Mouse (Mus musculus): ENCODE measurements around the gene Fhdc1. TPM values are rescaled to one million over a fixed set of nuclear protein-coding genes. Genes with fewer than 3 reads are reported as not detected.

Fhdc1 gene
- total RNA-seq, 1 experiment from 2014 or later: 0.38 TPM

DNA sequence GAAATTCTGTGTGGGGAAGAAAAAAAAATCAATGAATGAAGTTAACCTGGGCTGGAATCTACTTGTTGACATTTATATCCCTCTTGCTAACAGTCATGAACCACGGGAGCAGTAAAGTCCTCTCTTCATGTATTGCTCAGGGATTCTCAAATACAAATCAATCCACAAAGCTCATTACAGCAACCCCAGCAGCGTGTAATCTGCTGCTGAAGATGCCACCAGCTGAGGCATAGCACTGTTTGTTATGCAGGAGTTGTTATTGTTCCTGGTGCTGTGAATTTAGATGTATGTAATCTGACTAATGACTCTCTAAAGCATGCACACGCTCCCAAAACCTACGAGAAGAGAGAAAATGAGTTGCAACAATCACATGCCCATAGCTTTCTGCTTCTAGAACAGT is 82.3 kb downstream of the Fhdc1 start:
- ATAC-seq (replicated peaks; ENCODE audit: insufficient number of reproducible peaks, low FRiP score, low TSS enrichment, poor library complexity, severe bottlenecking): no peak

DNA sequence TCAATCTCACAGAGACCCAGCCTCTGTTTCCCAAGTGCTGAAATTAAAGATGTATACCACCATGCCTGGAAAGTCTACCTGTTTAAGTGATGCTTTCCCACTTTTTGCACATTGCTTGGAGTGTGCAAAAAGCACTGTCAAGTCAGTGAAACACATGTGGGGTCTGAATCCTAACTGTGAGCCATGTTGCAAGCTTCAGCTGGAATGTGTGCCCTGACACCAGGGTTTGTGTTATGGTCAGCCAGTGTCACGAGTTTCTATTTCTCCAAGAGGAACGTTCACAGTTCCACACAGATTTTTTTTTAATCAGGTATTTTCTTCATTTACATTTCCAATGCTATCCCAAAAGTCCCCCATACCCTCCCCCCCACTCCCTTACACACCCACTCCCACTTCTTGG is 84.0 kb downstream of the Fhdc1 start:
- no peak for ATAC-seq (replicated peaks; ENCODE audit: insufficient number of reproducible peaks, low FRiP score, low TSS enrichment, poor library complexity, severe bottlenecking)

DNA sequence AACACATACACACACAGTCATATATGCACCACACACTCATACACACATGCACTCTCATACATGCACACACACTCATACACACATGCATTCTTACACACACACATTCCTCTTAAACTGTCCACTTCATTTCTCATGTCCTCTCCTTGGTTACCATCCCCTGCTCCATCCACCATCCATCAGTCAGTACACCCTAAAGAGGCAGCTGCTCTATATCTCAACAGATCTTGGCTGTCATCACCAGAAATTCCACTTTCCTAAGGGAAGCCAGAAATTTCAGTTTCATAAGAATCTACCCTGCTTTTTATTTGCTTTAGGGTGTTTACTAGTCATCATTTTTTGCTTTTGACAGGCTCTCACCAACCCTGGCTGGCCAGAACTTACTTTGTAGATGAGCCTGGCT is 84.4 kb downstream of the Fhdc1 start:
- ATAC-seq (replicated peaks; ENCODE audit: insufficient number of reproducible peaks, low FRiP score, low TSS enrichment, poor library complexity, severe bottlenecking): no peak

DNA sequence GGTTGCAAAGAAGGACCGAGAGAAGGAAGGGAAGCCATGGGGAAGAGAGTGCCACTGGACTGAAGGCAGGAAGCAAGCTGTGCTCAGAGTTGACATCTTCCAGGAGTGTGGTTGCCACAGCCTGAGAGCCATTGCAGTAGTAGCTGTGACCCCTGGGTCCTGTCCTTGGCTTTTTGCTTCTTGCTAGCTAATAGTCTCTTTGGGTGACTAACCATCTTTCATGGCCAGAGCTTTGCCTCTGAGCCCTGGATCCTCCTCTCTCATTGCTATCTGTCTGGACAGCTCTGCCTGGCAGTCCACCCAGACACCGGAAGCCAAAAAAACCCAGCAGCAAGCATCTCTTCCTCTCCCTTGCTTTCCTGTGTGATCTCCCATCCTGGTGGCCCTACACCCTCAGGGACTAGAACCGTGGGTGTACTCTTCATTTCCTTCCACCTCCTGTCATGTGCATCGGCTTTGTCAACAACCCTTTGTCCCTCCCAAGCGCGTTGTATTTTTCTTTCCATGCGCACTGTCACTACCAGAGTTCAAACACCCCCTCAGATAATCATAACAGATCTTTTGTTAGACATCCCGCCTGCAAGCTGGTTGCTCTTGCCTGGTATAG is 85.3 kb downstream of the Fhdc1 start:
- ATAC-seq (replicated peaks; ENCODE audit: insufficient number of reproducible peaks, low FRiP score, low TSS enrichment, poor library complexity, severe bottlenecking): no peak

Other genes starting within 250 kb of the Fhdc1 start
- 0.39 TPM in 1 of 3 replicates, not detected in the others for gene Trim2, start 173.6 kb downstream of the Fhdc1 start, total RNA-seq (2017)
- gene Arfip1, start 102.2 kb upstream of the Fhdc1 start, total RNA-seq (2017): 61.3 to 80.6 TPM (median 68.6 TPM) in 3 replicates
- gene Tigd4, start 113.1 kb upstream of the Fhdc1 start, total RNA-seq (2017): not detected in 3 replicates
- gene Tmem154, start 185.8 kb upstream of the Fhdc1 start, total RNA-seq (2017): 10.4 to 18.5 TPM (median 16.8 TPM) in 3 replicates

All from monocyte, adult 5-6 weeks (primary cell).